Mouse (Mus musculus) neural tube, embryonic 12.5 days (tissue): ENCODE measurements at regions not wholly inside any gene's neighbourhood (a gene's known extent, or its start where the extent isn't known, plus 50 kb on each side); places are given as distances from the start of the nearest gene placed in this dataset.

Experiments
- ATAC-seq: fragments of 200-750 bp; cut with Nextera tagmentation; 2 replicates; pipeline ENCODE4 v1.8.0; 2017; ENCODE audit warnings: low read depth, mild to moderate bottlenecking, moderate TSS enrichment, moderate library complexity; ENCODE audit not compliant: low FRiP score
- H3K27ac ChIP-seq: fragments of 300-500 bp; sonication (generic); 2 replicates; pipeline ENCODE4 v1.5.1; 2016
- H3K27me3 ChIP-seq: fragments of 300-500 bp; sonication (generic); replicated peaks from 2 replicates; pipeline ENCODE4 v1.6.1; 2016; ENCODE audit warnings: mild to moderate bottlenecking
- H3K36me3 ChIP-seq: fragments of 300-500 bp; sonication (generic); 2 replicates; pipeline ENCODE4 v1.6.1; 2016; ENCODE audit warnings: mild to moderate bottlenecking
- H3K4me1 ChIP-seq: fragments of 300-500 bp; sonication (generic); 2 replicates; pipeline ENCODE4 v1.6.1; 2016
- H3K4me2 ChIP-seq: fragments of 300-500 bp; sonication (generic); replicated peaks from 2 replicates; pipeline ENCODE4 v1.6.1; 2016; ENCODE audit warnings: mild to moderate bottlenecking
- H3K4me3 ChIP-seq: fragments of 300-500 bp; sonication (generic); 2 replicates; pipeline ENCODE4 v1.5.1; 2016
- H3K9ac ChIP-seq: fragments of 300-500 bp; sonication (generic); 2 replicates; pipeline ENCODE4 v1.6.1; 2016; ENCODE audit warnings: mild to moderate bottlenecking
- H3K9me3 ChIP-seq: fragments of 300-500 bp; sonication (generic); 2 replicates; pipeline ENCODE4 v1.6.1; 2016; ENCODE audit warnings: mild to moderate bottlenecking
- WGBS: fragments of 180-500 bp; shearing (Covaris S2); methylation state at CpG from one replicate; pipeline ENCODE4 v1.1.7; 2016; 5-methylcytosine and 5-hydroxymethylcytosine counted together

DNA sequence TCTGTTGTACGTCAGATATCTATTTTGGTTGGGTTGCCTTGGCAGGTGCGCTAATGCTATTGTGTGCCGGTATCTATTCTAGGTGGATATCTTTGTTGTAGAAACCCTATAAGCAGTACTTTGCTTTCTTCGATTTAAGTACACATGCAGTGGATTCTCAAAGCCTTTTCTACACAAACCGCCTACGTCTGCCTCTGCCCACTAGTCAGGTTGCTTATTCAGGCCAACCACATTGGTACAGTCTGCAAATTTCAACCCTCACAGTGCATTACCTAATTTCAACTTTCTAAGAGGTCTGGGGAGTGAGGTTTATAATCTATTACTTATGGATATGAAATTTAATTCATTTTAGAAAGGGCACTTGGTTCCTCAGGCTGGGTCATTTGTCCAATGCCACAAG, 223.5 kb upstream of the Slc16a7 start:
- 92% methylated on average over 6 of the region's 6 CpGs for WGBS
- ATAC-seq: no peak
- Histone ChIP-seq H3K4me3 (no peak overlapping the region), H3K36me3 (no peaks in the 10 kb centered on the region), H3K9me3 (no peaks in the 10 kb centered on the region), H3K9ac (no peak overlapping the region), H3K27ac (no peak overlapping the region), H3K4me1 (no peaks in the 10 kb centered on the region), H3K4me2 (no peak overlapping the region), H3K27me3 (no peaks in the 10 kb centered on the region)

DNA sequence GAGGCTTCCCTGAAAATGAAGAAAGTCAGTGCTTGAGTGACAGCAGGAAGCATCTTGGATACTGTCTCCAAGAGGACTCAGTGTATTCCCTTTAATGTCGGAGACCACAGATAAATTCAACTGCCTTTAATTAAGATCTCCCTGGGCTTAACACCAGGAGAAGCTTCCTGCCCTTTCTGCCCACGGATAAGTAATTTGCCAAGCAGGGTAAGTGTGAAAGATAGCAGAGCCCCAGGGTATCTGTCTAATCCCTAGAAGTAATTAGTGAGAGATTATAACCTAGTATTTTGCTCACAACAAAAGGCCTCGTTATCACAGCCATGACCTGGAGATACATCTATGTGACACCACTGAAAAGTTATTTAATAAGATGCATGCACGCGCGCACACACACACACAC, 232.1 kb upstream of the Slc16a7 start:
- Histone ChIP-seq H3K9ac (no peak overlapping the region), H3K27me3 (no peaks in the 10 kb centered on the region), H3K36me3 (no peaks in the 10 kb centered on the region), H3K4me2 (no peak overlapping the region), H3K27ac (no peak overlapping the region), H3K4me3 (no peak overlapping the region), H3K9me3 (no peaks in the 10 kb centered on the region), H3K4me1 (no peaks in the 10 kb centered on the region)
- WGBS: 70% methylated on average over 6 of the region's 6 CpGs
- no peak for ATAC-seq

DNA sequence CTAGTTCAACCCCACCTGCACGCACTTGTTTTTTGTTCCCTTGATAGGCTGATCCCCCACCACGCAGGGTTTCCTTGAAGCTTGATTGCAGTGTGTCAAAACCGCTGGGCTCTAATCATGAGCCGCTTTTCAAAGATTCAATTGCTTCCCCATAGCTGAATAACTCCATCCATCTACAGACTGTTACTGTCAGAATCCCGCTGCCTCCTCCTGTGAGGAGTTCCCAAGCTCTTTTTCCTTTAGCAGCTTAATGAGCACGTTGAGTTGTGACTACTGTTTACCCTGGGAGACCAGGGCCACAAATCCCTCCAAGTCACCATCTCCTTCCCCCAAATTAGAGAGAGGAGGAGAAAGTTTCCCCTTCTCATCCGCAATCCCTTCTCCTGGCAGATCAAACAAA, 234.6 kb upstream of the Slc16a7 start:
- no peaks in the 10 kb centered on the region for H3K4me1 ChIP-seq
- H3K36me3 ChIP-seq: no peaks in the 10 kb centered on the region
- no peak overlapping the region for H3K9ac ChIP-seq
- no peak overlapping the region for H3K4me3 ChIP-seq
- H3K27me3 ChIP-seq: no peaks in the 10 kb centered on the region
- H3K9me3 ChIP-seq: no peaks in the 10 kb centered on the region
- no peak overlapping the region for H3K27ac ChIP-seq
- H3K4me2 ChIP-seq: no peak overlapping the region
- WGBS: 5% methylated on average over 7 of the region's 7 CpGs
- no peak for ATAC-seq

DNA sequence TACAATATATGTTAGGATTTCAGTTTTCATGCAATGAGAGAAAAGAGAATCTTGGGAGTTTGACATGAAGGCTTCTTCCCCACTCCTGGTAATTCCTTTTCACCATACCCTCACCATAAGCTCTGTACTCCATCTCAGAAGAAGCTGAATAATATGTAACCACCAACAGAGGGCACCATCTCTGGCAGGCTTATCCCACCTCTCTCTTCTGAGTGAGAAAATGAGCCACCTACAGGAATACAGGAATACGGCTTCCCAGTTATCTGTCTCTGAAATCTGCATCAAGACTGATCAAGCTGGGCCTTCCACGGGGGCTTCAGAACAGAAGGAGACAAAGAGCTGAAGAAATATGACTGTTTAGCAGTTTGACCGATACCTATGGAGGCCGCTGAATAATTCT, 278.6 kb upstream of the Slc16a7 start:
- 88% methylated on average over 4 of the region's 4 CpGs for WGBS
- H3K4me1 ChIP-seq: no peaks in the 10 kb centered on the region
- H3K27me3 ChIP-seq: no peaks in the 10 kb centered on the region
- H3K4me2 ChIP-seq: no peak overlapping the region
- 0 out of 2 replicates have a peak, but pooled peaks cover 5% of the 10 kb centered on the region for H3K9me3 ChIP-seq
- no peaks in the 10 kb centered on the region for H3K36me3 ChIP-seq
- H3K9ac ChIP-seq: no peak overlapping the region
- ATAC-seq: no peak
- no peak overlapping the region for H3K27ac ChIP-seq
- no peak overlapping the region for H3K4me3 ChIP-seq

DNA sequence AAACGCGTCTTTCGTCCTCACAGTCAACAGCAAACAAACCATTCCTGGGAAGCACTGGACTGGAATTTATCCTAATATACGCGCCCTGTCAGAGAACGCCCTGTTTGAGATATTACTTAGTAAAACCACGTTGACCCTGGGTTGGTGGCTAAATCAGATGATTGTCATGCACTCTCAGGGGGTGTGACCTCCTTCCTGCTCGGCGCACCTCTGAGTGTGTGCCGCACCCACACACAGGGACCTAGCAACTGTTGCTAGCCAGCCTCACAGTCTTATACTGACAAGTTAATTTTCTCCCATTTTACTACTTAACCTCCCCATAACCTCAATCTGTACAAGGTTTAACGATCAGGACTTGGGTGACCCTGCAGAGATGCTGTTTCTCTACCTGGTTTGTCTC, 284.4 kb upstream of the Slc16a7 start:
- Histone ChIP-seq H3K4me3 (no peak overlapping the region), H3K27me3 (no peaks in the 10 kb centered on the region), H3K27ac (no peak overlapping the region), H3K36me3 (no peaks in the 10 kb centered on the region), H3K4me2 (no peak overlapping the region), H3K4me1 (no peaks in the 10 kb centered on the region), H3K9me3 (0 out of 2 replicates have a peak, but pooled peaks cover 5% of the 10 kb centered on the region), H3K9ac (no peak overlapping the region)
- no peak for ATAC-seq
- 52% methylated on average over 11 of the region's 11 CpGs for WGBS

DNA sequence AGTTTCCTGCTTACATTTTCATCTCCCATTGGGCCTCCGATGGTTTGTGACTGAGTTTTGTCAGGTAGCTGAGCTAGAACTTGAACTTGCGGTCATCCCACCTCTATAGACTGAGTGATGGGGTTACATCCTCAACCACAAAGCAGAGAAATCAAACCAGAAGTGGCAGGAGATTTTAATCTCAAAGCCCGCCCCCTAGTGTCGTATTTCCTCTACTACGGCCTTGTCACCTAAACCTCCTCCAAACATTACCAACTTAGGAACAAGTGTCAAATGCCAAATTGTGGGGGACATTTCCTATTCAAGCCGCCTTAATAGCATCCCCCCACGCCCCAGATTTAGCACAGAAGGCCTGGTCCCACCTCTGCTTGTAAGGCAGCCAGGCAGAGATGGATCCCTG, 286.3 kb upstream of the Lrig3 start:
- H3K4me3 ChIP-seq: no peak overlapping the region
- H3K4me2 ChIP-seq: no peak overlapping the region
- H3K36me3 ChIP-seq: no peaks in the 10 kb centered on the region
- ATAC-seq: no peak
- no peak overlapping the region for H3K9ac ChIP-seq
- no peaks in the 10 kb centered on the region for H3K4me1 ChIP-seq
- H3K27ac ChIP-seq: no peak overlapping the region
- H3K9me3 ChIP-seq: no peaks in the 10 kb centered on the region
- no peaks in the 10 kb centered on the region for H3K27me3 ChIP-seq
- WGBS: 84% methylated on average over 7 of the region's 7 CpGs

DNA sequence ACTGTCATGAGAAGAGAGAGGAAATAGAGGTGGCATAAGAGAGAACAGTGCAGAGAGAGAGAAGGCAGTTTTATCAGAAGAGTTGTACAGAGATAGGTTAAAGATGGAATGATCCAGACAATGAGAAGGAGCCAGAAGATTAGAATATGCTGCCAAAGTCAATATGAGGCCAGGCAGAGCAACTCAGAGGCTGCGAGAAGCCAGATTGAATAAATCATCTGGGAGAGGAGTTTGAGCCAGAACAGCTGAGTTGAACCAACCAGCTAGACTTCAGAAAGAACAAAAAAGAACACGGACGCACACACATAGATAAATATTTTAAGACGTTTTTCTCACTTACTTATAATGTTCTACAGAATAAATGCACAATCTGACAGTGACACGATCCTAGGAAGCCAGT, 280.8 kb upstream of the Lrig3 start:
- Histone ChIP-seq H3K27ac (no peak overlapping the region), H3K9ac (no peak overlapping the region), H3K4me1 (no peaks in the 10 kb centered on the region), H3K36me3 (no peaks in the 10 kb centered on the region), H3K27me3 (no peaks in the 10 kb centered on the region), H3K4me3 (no peak overlapping the region), H3K9me3 (no peaks in the 10 kb centered on the region), H3K4me2 (no peak overlapping the region)
- ATAC-seq: no peak
- WGBS: 89% methylated on average over 5 of the region's 5 CpGs

DNA sequence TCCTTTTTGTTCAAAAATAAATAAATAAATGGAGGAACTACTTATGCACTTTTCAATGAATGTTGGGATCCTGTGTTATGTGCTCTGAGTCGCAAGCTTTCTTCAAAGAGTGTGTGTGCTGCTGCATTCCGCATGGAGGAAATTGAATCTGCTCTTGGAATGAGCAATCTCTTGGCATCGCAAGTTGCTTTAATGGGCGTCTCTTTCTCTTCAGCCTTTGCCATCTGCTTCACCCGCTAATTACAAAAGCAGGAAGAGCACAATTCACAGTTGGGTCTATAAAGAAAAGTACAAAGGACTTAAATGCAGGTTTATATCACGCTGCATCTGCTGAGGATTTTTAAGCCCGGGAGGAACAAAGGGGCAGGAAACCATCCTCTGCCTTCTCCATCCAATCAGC, 272.5 kb upstream of the Lrig3 start:
- ATAC-seq: no peak
- 34% methylated on average over 7 of the region's 7 CpGs for WGBS

DNA sequence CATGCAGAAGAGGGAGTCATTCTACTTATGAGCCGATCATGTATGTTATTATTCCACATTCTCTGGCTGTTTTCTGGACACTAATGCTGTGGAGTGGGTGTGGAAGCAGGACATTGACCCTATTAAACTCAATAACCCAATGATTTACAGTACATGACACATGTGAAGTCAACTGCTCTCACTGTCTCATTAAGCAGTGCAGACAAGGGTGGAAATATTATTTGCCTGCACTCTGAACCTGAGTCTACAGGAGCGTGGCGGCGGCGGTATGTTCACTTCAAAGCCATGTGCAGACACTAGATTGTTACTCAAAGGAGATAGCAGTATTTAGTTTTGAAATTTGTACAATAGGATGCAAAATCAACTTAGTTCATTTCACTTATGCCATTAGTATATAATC, 269.8 kb upstream of the Lrig3 start:
- no peak for ATAC-seq
- WGBS: 88% methylated on average over 5 of the region's 5 CpGs
- no peak overlapping the region for H3K4me2 ChIP-seq

More for the DNA sequence above, 272.5 kb upstream of the Lrig3 start:
- no peaks in the 10 kb centered on the region for H3K9me3 ChIP-seq
- no peaks in the 10 kb centered on the region for H3K36me3 ChIP-seq
- no peak overlapping the region for H3K27ac ChIP-seq
- H3K4me3 ChIP-seq: no peak overlapping the region
- H3K4me2 ChIP-seq: no peak overlapping the region
- H3K27me3 ChIP-seq: no peaks in the 10 kb centered on the region
- no peak overlapping the region for H3K9ac ChIP-seq
- no peaks in the 10 kb centered on the region for H3K4me1 ChIP-seq

DNA sequence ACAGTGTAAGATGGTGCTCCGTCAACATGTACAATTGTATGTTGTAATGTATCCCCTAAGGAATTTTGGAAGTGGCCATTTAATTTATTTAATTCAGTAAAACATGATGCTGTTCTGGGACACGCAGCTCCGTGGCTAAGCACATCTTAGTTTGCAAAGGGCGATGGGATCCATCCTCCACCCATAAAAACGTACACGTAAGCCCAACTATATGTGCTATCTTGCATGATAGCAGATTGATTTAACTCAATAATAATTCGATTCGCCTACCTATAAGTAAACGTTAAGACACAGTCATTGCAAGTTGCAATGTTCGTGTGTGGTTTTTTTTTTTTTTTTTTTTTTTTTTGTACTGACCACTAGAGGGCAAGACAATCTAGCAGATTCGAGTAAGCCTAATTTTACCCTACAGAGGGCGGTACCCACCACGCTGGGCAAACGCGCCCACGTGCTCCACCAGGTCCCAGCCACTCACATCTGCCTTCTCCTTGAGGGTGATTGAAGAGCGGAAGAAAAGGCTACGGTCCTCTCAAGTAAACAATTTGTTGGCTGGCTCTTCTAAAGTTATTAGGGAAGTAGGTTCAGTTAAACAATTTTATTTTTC, 240.8 kb upstream of the Lrig3 start:
- Histone ChIP-seq H3K9me3 (no peaks in the 10 kb centered on the region), H3K4me2 (peak overlapping the region; percentile 24; the same call in 1 of the 2 replicates), H3K36me3 (no peaks in the 10 kb centered on the region), H3K27ac (no peak overlapping the region), H3K4me3 (no peak overlapping the region), H3K4me1 (no peaks in the 10 kb centered on the region), H3K9ac (no peak overlapping the region), H3K27me3 (no peaks in the 10 kb centered on the region)
- WGBS: 34% methylated on average over 18 of the region's 18 CpGs
- ATAC-seq: peak; percentile 95

More for the DNA sequence above, 269.8 kb upstream of the Lrig3 start:
- Histone ChIP-seq H3K27me3 (no peaks in the 10 kb centered on the region), H3K4me3 (no peak overlapping the region), H3K9me3 (no peaks in the 10 kb centered on the region), H3K36me3 (no peaks in the 10 kb centered on the region), H3K4me1 (no peaks in the 10 kb centered on the region), H3K27ac (no peak overlapping the region), H3K9ac (no peak overlapping the region)

DNA sequence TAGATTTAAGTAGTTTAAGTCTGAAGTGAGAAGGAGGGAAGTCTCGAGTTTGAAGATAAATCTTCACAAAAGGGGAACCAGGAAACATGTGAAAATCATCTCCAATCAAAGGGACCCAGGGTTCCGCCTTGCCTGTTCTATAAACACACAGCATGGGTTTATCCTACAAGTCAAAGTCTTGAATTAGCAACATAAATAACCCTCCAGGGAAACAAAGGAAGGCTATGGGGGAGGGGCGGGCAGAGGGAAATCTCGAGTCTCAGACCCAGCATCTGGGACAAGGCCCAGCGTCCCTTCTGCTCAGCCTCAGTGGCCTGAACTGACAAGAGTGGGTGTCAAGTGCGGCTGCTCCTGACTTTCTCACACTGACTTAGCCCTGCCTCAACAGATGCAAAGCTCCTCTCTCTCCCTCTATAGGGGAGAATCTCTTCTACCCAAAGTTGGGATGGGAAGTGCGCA, 240.3 kb upstream of the Lrig3 start:
- peak overlapping the region; percentile 24; the same call in 1 of the 2 replicates for H3K4me2 ChIP-seq

DNA sequence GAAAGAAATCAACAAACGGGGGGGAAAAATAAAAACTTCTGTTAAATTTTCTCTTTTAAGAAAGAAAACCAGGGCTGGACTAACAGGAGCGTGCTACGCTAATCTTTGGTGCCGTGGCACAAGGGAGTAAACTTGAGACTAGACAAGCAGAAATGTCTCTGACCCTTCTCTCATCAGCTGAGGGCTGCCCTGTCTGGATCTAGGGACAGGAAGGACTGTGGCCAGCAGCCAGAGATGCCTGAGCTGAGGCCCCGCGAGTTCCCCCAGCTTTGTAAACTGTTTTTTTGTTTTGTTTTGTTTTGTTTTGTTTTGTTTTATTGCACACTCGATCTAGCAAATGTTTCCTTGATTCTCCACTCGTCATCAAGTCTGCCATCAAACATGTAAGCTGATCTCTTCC, 239.4 kb upstream of the Lrig3 start:
- Histone ChIP-seq H3K4me2 (no peak overlapping the region), H3K4me1 (no peaks in the 10 kb centered on the region), H3K9ac (no peak overlapping the region), H3K4me3 (no peak overlapping the region), H3K27ac (no peak overlapping the region), H3K9me3 (no peaks in the 10 kb centered on the region), H3K36me3 (no peaks in the 10 kb centered on the region), H3K27me3 (no peaks in the 10 kb centered on the region)
- 64% methylated on average over 8 of the region's 8 CpGs for WGBS
- ATAC-seq: no peak

More for the DNA sequence above, 240.3 kb upstream of the Lrig3 start:
- H3K4me1 ChIP-seq: no peaks in the 10 kb centered on the region
- no peaks in the 10 kb centered on the region for H3K36me3 ChIP-seq
- H3K9ac ChIP-seq: no peak overlapping the region
- no peak overlapping the region for H3K4me3 ChIP-seq
- WGBS: 15% methylated on average over 7 of the region's 7 CpGs
- H3K9me3 ChIP-seq: no peaks in the 10 kb centered on the region
- no peak overlapping the region for H3K27ac ChIP-seq
- no peaks in the 10 kb centered on the region for H3K27me3 ChIP-seq
- peak; percentile 92 for ATAC-seq

DNA sequence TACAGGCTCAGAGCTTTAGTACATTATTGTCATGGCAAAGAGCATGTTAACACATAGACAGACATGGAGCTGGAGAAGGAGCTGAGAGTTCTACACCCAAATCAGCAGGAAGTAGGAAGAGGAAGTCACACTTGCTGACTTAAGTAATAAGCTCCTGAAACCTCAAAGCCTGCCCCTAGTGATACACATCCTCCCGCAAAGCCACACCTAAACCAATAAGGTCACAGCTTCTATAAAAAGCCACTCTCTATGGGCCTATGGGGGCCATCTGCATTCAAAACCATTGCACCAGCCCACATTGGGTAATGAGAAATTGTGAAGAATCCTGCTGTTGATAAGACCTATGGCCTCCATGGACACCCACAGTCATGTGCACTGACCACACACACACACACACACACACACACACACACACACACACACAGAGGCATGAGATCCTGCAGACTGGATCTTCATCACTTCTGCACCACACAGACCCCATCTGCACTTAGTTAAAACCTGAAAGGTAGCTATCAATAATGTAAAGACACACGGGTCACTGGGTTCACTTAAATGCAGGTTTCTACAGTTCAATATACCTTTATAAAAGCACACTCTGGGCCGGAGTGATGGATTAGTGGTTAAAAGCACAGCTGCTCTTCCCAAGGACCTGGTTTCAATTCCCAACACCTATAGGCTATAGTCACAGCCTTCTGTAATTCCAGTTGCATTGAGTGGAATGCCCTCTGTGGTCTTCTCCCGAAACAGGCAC, 230.0 kb upstream of the Lrig3 start:
- no peaks in the 10 kb centered on the region for H3K27me3 ChIP-seq

More for the DNA sequence above, 230.0 kb upstream of the Lrig3 start:
- Histone ChIP-seq H3K9ac (no peak overlapping the region), H3K27ac (no peak overlapping the region), H3K4me2 (no peak overlapping the region), H3K4me3 (no peak overlapping the region), H3K36me3 (no peaks in the 10 kb centered on the region), H3K4me1 (no peaks in the 10 kb centered on the region), H3K9me3 (no peaks in the 10 kb centered on the region)
- ATAC-seq: no peak
- WGBS: 84% methylated on average over 4 of the region's 4 CpGs
